Mouse (Mus musculus): ENCODE data around the gene Polr3h.
A peak's percentile ranks its signal among the peaks of the same experiment; 100 is the strongest.
"Not testable (repeated sequence)": the region's sequence is repeated elsewhere in the genome, so short reads cannot be mapped to it uniquely, and the experiment has no call there.

Polr3h gene

DNA sequence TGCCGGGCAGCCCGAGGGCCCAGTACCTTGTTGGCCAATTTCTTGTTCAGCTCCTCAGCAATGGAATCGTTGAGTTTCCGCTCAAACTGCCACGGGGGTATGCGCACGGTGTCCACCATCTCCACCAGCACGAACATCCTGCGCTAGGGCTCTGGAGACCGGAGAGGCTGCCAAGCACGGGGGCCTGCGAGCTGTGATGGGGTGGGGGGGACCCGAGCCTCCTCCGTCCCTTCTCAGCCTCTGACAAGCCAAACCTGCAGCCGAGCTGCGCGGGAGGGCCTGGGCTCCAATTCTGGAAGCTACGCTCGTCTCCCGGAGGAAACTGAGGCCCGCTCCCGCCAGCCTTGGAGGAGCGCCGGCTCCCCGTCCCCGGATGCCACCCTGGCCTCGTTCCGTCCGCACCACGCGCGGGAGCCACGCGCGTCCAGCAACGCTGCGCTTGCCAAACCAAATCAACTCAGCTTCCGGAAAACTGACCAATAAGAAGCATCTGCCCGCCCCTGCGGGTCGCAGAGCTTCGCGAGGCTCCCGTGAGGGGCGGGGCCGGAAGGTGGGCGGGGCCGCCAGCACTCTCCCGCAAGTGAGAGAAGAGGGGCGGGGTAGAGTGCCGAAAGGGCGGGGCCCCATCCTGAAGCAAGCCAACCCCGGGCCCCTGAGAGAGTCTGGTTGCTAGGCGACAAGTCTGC is at the start of gene Polr3h:
Gene Polr3h, minus strand, starts transcription at position 481 of the 686 bp plus-strand sequence.
- DNase-seq (ENCODE audit: low spot score), result peak; percentile 95

DNA sequence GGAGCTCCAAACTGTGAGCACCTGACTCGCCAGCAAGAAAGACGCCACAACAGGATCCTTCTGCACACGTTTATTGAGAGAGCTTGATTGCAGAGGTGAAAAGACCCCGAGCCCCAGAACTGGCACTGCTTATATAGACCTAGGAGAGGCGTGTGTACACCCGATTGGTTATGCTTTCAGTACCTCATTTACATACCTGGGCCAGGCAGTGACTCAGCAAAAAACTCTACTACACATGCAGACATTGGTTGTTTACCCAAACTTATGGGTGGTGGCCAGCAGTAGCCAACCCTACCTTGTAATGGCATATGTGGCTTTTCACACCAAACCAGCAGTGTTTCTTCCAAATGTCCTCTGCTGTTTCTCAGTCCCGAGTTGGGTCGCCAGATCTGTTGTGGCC is 49.1 kb upstream of the Polr3h start:
- DNase-seq (ENCODE audit: low spot score), result not testable (repeated sequence)

DNA sequence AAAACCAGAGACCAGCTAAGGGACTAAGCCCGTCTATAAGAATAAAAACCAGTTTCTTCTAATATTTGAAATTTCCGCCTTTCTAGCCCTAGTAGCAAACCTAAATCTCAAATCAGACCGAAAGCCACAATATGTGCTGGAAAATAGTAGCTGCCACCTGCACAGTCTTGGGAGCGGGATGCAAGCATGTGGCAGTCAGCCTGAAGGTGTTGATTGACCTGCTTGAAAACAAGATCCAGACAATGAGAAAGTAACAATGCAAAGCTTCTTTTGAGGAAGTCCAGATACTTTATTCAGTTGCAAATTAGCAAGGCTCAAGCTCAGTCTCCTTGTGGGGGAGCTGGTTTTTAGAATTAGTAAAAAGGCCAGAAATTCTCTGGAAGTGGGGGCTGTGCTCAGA is 44.5 kb upstream of the Polr3h start:
- not testable (repeated sequence) for DNase-seq (ENCODE audit: low spot score)

DNA sequence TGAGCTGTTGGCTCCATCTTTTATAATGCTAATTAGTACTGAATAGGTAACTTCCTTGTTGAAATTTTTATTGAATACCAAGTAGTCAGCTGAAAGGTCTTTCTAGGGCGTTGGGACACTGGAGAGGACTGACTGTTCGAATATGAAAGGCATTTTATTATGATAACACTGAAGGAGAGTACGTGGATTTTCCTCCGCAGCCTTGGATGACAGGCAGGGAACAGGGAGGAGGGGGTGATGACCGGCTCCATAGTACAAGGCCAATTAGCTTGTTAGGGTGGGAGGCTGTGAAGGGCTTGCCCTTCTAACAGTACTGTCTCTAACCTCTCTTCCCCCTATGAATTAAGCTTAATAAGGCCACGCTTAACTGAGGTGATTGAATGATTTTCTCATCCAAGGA is 43.6 kb upstream of the Polr3h start:
- DNase-seq (ENCODE audit: low spot score), result not testable (repeated sequence)

DNA sequence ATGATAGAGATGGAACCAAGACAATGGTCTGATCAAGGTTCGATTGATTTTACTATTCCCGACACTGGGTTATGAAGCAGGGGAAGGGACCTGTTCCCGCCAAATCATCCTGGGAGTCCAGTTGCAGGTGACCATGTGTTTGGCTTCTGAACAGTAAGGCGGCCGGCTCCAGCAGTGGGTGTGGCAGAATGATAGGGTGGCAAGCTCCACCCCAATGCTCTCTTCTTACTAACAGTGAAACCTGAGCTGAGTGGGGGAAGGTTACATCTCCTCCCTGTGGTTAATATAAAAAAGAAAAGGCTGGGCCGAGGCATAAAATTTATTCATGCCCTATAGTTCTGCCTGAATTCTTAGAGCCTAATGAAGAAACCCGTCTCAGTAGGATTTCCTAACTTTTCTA is 43.1 kb upstream of the Polr3h start:
- DNase-seq (ENCODE audit: low spot score), result no peak

DNA sequence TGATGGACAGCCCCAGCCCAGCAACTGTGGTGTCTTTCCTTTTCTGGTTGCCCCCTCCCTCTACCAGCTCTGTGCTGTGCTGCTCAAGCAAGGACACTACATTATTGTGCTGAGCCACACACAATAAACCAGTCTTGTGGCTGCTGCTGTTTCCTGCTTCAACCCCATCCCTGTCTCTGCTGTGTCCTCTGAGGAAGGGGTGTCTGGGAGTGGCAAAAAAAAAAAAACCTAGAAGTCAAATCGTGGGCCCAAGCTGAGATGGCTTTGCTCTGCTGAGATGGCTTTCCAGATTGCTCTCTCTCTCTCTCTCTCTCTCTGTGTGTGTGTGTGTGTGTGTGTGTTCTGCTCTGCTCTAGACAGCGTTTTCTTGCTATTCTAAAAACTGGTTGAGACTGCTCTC is 42.4 kb upstream of the Polr3h start:
- DNase-seq (ENCODE audit: low spot score), result no peak

DNA sequence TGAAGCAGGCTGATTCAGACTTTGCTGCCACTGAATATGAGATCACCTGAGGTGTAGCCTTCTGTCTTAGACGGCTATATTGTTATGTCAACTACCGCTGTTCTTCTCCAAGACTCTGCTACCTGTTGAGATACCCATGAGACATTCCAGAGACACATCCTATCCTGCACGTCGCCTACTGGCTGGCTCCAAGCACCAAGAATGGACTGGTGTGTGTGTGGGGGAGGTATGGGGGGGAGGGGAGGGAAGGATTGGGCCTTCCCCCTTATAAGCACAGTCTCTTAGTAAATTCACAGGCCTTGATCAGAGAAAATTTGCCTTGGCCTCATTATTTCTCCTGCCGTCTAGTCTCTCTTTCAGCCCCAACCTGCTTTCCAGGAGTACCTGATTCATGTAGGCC is 41.8 kb upstream of the Polr3h start:
- no peak for DNase-seq (ENCODE audit: low spot score)

DNA sequence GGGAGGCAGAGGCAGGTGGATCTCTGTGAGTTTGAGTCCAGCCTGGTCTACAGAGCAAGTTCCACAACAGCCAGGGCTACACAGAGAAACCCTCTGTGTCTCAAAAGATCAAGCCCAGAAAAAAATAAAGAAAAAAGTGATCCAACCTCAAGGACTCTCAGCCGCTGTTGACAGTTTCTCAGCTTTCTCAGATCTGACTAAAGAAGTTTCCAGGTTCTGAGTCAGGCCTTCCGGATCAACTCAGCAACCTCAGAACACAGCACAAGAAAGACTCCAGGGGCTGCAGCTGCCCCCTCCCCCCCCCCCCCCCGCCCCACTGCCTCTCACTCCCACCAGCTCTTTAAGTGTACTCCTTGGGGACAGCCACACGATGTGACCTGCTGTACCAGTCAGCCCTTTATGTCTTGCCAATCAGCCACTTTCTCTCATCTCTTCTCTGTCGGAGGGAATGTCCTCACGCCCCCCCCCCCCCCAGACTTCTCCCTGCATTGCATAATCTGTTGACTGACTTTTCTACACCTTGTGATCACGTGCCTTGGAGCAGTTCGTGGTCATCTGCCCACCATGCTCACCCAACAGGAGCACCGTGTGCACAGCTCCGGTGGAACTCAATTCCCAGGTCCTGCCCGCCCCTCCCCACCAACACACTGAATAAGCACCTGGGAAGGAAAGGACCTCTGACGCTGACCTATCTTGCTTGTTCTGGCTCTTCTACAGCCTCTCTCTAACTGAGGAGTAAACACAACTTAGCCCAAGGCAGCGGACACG is 40.2 kb upstream of the Polr3h start:
- no peak for DNase-seq (ENCODE audit: low spot score)

DNA sequence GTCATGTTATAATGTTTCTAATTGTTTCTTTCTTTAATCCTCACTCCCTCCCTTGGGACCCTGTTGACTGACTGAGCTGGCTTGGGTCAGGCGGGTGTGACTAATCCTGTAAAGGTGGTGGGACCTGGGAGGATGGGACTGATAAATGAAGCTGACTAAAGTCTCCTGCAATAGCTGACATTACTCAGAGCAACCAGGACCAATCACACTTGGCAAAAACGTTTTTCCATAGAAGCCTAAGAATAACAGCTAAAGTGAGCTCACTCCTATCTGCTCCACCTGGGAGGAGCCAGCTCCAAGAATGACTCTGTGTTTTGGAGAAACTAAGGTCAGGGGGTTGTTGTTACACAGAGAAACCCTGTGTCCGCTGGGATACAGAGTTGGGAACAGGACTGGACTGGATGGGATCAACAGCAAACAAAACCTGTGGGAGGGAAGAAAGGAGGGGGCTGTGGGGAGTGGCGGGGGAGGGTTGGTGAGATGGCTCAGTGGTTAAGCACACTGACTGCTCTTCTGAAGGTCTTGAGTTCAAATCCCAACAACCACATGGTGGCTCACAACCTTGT is 39.0 kb upstream of the Polr3h start:
- DNase-seq (ENCODE audit: low spot score), result no peak

DNA sequence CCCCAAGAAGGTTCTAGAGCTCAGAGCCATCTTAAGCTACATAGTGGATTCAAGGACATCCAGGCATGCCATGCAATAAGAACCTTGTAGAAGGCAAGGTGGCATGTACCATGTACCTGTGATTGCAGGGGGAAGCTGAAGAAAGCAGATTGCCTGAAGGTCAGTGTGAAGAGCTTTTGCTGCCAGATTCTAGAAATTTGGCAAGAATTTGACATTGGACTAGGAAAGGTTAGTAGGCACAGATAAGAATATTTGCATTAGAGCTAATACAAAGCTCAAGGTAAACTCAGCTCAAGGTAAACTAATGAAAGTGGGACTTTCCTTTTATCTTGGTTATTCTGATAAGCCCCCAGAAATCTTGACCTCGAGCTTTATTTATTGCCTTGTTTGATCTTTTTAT is 38.2 kb upstream of the Polr3h start:
- DNase-seq (ENCODE audit: low spot score), result no peak

DNA sequence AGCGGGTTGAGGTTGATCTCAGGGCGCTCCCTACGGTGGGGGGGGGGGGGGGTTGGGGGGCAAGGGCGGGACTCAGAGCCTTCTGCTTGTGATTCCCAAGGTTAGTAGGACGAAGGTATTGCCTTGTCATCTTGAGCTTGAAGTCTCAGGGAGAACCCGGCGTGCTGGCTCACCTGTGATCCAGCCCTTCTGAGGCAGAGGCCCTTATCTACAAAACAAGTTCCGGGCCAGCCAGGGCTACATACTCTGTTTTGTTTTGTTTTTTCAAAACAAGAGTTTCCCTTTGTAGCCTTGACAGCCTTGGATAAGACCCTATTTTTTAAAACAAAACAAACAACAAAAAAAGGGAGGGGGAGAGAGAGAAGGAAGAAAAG is 35.0 kb upstream of the Polr3h start:
- DNase-seq (ENCODE audit: low spot score), result no peak

DNA sequence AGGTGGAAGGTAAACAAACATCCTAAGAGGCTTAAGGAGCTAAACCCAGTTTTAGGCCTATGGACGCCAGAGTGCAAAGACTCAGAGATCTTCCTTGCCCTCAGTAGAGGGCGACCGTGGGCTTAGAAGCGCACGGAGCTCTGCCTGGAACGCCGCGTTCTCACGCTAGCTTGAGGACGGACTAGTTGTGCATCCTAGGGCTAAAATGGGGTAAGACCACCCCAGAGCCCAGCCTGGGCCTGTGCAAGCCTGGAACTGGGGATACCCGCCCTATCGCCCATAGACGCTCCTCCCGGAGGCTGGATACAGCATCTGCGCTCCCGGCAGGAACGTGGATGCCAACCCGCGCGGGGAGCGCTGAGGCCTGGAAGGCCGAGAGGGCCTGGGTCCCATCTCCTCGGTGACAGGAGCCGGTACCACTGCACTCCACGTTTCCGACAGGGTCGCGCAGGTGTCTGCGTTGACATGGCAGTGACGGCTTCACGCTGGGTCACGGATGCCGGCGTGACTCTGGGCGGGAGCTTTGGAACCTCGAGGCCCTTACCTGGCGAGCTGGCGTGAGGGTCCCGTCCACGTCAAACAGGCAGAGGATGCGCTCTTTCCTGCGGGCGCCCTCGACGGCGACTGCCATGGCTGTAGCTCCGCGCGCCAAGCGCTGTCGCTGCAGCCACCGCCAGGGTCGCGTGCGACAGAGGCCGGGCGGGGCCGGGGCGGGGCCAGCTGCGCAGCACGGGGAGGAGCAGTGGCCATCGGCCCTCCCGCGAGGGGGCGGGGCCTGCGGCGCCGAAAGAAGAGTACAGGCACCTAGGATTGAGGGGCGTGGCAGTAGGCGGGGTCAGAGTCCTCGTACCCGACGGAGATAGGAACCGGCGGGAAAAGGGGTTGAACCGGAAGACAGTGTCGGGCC is 34.4 kb upstream of the Polr3h start, which contains the start of gene Pmm1:
Gene Pmm1, minus strand, starts transcription at position 760 of the 907 bp plus-strand sequence.
- DNase-seq (ENCODE audit: low spot score), result peak; percentile 100

DNA sequence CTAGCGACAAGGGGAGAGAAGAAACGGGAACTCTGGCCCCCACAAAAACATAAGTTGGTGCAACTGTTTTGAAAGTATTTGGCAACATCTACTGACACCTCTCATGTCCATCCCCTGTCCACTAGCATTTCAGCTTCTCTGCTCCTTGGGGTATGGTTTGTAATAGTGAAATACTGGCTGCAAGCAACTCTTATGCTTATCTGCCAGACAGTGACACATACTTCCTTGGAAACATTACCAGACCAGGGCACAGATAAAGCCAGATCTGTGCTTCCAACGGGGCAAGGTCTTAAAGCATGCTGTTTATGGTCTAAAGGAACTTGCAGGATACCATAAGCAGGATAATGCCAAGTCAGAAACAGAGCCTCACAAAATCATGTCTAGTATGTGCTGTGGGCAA is 32.9 kb upstream of the Polr3h start:
- DNase-seq (ENCODE audit: low spot score), result no peak

DNA sequence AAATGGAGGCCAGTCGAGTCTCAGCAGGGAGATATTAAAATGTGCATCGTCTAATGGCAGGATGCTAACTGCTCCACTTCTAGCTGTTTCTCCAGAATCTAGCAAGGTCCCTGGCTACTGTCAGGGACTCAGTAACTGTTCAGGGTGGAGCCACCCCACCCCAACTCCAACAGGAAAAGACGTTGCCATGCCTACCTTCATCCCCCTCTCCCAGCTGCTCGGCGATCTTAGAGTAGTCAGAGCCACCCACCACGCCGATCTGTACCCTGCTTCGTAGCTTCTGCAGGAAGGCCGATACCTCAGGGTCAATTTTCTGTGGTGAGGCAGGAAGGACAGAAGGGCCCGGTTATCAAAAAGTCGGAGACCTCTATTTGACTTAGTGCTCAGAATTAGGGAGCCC is 31.6 kb upstream of the Polr3h start:
- no peak for DNase-seq (ENCODE audit: low spot score)

DNA sequence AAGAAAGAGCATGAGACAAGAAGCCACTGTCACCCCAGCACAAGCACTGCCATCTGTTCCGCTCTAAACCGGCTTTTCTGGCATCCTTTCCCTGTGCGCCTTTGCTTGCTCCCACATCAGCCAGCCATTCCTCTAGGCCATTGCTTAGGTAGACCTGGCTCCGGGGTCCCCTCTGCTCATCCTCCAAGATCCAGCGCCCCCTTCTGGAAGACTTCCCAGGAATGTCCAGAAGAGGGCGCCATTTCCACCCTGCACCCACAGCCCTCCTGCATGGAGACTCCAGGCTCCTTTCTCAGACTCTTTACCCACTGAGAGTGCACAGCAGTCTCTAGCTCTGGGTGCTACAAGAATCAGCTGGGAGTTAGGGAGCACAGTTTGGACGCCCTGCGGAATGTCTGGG is 30.4 kb upstream of the Polr3h start:
- no peak for DNase-seq (ENCODE audit: low spot score)

DNA sequence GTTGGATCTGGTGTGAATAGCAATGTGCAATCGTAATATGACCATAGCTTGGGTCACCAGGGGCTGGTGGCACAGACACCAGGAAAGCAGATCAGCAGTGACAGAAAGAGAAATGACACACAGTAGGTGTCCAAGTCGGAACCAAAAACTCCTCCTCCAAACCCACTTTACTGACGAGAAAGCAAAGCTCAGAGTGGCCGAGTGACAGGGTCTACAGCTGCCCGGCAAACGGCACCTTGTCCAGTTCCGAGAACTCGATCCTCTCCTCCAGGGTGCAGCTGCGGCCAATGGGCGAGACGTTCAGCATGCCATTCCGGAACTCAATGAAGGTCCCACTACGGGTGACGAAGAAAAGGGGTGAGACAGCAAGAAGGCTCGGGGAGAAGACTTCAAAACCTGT is 29.4 kb upstream of the Polr3h start:
- DNase-seq (ENCODE audit: low spot score), result no peak

DNA sequence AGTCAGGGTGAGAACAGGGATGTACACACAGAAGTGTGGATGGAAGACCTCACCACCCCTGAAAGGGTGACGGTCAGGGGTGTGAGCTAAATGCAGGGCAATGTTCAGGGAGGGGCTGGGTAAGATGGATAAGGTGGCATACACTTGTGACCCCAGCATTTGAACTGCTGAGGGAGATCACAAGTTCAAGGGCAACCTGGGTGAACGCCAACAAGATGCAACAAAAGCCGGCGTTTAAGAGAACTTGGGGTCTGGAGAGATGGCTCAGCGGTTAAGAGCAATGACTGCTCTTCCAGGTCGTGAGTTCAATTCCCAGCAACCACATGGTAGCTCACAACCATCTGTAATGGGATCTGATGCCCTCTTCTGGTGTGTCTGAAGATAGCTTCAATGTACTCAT is 28.7 kb upstream of the Polr3h start:
- no peak for DNase-seq (ENCODE audit: low spot score)

DNA sequence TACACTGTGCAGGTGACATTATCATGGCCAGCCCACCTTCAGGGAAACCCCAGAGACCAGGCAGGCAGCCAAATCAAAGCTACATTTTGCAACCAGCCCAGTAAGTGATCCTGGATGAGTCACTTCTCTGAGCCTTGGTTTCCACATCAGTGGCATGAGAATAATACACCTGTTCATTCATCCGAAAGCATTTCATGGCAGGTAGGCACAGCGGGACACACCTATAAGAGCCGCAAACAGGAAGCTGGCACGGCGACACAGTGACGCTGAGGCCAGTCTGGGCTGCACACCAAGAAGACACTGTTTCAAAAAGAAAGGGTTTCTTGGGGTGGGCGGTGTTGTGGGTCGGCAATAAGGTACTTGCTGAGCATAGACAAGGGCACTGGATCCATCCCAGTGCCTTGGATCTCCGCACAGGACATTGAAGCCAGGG is 28.1 kb upstream of the Polr3h start:
- DNase-seq (ENCODE audit: low spot score), result no peak

DNA sequence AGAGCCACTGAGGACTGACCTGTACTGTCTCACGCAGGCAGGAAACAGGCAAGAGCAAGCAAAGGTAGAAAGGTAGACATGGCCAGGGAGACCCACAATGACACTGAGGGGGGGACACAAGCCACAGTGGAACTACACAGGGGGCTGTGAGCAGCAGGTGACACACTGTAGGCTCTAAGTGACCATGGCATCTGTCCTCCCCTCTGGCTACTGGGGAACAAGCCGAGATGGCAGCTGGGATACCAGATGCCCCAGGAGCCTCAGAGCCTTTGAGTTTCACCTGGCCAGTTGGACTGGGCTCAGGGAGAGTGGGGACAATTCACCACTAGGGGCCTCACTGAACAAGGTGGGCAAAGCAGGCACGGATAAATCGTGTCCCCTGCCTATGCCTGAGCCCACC is 26.3 kb upstream of the Polr3h start:
- no peak for DNase-seq (ENCODE audit: low spot score)

DNA sequence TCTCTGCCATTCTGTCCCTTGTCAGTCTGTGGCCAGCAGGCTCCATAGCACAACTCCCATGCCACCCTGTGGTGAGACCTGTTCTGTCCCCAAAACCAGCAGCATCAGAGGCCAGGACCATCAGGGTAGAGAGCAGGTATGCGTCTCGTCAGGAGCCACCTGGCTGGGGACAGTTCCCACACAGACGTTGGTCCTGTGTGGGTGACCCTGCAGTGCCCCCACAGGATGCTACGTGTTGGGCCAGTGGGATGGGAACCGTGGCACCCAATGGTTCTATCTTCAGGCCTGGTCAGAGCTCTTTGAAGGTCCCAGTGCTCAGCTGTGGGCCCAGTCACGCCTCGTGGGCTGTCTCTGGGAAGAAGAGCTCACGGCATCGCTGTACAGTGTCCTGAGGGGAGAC is 25.1 kb upstream of the Polr3h start:
- DNase-seq (ENCODE audit: low spot score), result no peak

DNA sequence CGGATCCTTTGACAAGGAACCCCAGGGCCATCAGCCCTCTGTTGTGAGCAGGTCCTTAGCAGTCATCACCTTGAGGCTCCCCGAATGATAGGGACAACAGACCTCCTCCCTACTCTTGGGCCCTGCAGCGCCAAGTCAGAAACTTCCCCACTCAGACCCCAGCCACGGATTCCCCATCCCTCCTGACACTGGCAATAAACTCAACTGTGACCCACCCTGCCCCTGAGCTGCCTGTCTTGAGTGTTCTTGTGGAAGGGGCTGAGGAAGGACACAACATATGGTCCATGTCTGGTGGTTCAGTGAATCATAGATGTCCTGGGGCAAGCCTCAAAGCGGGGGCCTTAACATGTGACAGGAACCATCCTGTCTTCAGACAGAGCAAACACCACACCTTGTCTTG is 24.7 kb upstream of the Polr3h start:
- DNase-seq (ENCODE audit: low spot score), result no peak

DNA sequence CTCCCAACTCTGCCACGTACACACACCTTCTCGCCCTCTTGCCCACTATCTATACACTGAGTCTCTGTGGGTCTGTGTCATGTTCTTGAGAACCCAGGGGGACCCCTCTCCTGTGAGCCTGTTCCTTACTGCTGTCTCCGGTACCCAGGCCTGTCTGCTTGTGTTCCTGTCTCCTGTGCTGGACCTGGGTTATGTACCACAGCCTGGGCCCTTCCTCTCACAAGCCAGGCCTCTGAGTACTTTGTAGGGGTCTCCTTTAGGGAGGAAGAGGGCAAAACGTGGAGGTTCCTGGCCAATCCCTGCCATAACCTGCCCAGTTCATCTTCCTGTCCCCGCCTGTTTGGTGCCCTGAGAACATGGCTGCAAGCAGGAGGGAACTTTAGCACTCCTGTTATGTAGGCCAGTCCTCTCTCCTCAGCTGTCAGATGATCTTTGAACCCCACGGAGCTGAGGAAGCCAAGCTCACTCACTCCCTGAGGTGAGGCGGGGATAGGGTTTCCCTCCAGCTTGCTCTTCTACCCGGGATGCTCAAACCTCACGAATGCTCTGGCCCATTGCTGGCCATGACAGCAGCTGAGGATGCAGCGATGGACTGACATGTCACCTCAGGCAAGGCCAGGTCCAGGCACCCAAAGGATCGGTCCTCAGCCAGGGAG is 23.6 kb upstream of the Polr3h start:
- no peak for DNase-seq (ENCODE audit: low spot score)
